Mouse (Mus musculus) intestine, embryonic 16.5 days (tissue): ENCODE data around the gene Chrd. TPM values are rescaled to one million over a fixed set of nuclear protein-coding genes. Genes with fewer than 3 reads are reported as not detected.

Experiments
- ATAC-seq: fragments of 200-750 bp; cut with Nextera tagmentation; 2 replicates; pipeline ENCODE4 v1.8.0; 2017; ENCODE audit warnings: moderate TSS enrichment, moderate library complexity
- H3K27ac ChIP-seq: fragments of 300-500 bp; sonication (generic); 2 replicates; pipeline ENCODE4 v1.5.1; 2014; ENCODE audit warnings: mild to moderate bottlenecking, low read length
- H3K27me3 ChIP-seq: fragments of 300-500 bp; sonication (generic); replicated peaks from 2 replicates; pipeline ENCODE4 v1.6.1; 2014; ENCODE audit warnings: low read length, control low read depth, mixed read lengths; ENCODE audit not compliant: control insufficient read depth, insufficient read depth
- H3K36me3 ChIP-seq: fragments of 300-500 bp; sonication (generic); 2 replicates; pipeline ENCODE4 v1.6.1; 2014; ENCODE audit warnings: low read length, control low read depth; ENCODE audit not compliant: control insufficient read depth, insufficient read depth
- H3K4me1 ChIP-seq: fragments of 300-500 bp; sonication (generic); 2 replicates; pipeline ENCODE4 v1.6.1; 2014; ENCODE audit warnings: low read length, control low read depth, mixed read lengths; ENCODE audit not compliant: control insufficient read depth, insufficient read depth
- H3K4me2 ChIP-seq: fragments of 300-500 bp; sonication (generic); 2 replicates; pipeline ENCODE4 v1.6.1; 2014; ENCODE audit warnings: low read depth, low read length, control low read depth
- H3K4me3 ChIP-seq: fragments of 300-500 bp; sonication (generic); 2 replicates; pipeline ENCODE4 v1.5.1; 2014; ENCODE audit warnings: mild to moderate bottlenecking, low read length
- H3K9ac ChIP-seq: fragments of 300-500 bp; sonication (generic); 2 replicates; pipeline ENCODE4 v1.6.1; 2014; ENCODE audit warnings: low read depth, low read length
- H3K9me3 ChIP-seq: fragments of 300-500 bp; sonication (generic); 2 replicates; pipeline ENCODE4 v1.6.1; 2016; ENCODE audit warnings: low read length, control low read depth; ENCODE audit not compliant: control insufficient read depth
- WGBS: fragments of 180-500 bp; shearing (Covaris S2); extraction: QIAGEN DNeasy Blood & Tissue Kit; methylation state at CpG from one replicate; pipeline ENCODE4 v1.1.7; 2014; 5-methylcytosine and 5-hydroxymethylcytosine counted together
- polyA plus RNA-seq: library from polyadenylated mRNA; unstranded; fragments of >200 nt; fragmentation: Nextera tagmentation; extraction: Ambion mirVana; gene quantifications from 2 replicates; pipeline ENCODE4 v1.2.1, GENCODE M21; 2015

The Chrd gene
- polyA plus RNA-seq, 1 experiment from 2014 or later: 3.0 TPM

DNA sequence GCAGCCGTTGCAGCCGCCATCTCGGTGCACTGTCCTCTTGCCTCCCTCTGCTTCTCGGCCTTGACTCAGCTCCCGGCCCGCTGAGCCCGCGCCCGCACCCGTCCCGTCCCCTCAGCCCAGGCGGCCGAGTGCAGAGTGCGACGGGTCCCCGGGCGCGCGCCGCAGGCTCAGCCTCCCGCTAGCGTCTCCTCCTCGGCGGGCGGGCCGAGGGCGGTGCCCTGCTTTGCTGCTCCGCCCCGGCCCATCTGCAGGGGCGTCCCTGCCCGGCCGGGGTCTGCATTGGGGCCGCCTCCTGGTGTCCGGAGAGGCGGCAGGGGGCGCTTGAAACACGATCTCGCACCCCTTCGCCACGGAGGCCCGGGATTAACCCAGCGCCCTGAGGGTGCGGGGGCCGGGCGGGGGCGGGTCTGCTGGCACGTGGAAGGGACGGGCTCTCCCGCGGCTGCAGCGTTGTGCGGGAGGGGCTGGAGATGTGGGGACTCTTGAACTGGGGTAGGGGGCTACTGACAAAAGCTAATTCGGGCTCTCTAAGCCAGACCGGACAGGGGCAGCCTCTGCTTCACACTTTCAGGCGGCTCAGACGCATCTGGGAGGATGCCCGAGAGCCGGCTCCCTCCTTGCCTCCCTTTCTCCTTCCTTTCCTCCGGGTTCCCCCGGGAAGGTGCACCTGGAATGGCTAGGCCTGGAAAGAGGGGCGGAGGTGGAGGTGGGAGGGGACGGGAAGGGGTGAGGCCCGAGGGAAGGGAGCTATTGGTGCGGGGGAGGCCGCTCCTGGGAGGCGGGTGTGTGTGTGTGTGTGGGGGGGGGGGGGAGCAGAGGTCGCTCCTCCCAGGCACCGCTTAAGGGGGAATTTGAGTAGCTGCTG, 16.7 kb upstream of the Chrd start:
- under 1% methylated on average over 53 of the region's 68 CpGs for WGBS
- Histone ChIP-seq H3K9me3 (no peaks in the 10 kb centered on the region), H3K9ac (peak overlapping the region; percentile 84), H3K4me3 (peak overlapping the region; percentile 74), H3K4me1 (peaks cover 20% of the 10 kb centered on the region), H3K27me3 (no peaks in the 10 kb centered on the region), H3K36me3 (peaks cover 3% of the 10 kb centered on the region; the same call in 1 of the 2 replicates), H3K4me2 (peak overlapping the region; percentile 91), H3K27ac (peak overlapping the region; percentile 99)
- ATAC-seq: peak; percentile 70

DNA sequence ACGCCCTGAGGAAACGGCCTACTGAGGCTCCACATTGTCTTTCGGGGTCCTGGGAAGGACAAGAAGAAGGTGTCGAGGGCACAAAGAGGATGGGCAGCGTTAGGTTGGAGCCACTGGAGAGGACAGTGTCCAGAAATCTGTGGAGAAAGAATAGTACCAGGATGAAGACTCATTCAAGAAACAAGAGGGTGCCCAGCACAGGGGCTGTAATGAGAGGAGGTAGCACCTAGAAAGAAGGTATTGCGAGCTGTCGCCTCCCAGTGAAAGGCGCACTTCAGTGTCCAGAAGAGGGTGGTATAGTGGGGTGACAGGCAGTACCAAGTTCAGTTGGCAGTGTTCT, 16.1 kb upstream of the Chrd start:
- no peak for ATAC-seq
- H3K9ac ChIP-seq: peak overlapping the region; percentile 84
- peaks cover 20% of the 10 kb centered on the region for H3K4me1 ChIP-seq
- 1% methylated on average over 8 of the region's 8 CpGs for WGBS
- H3K27ac ChIP-seq: peak overlapping the region; percentile 99
- H3K9me3 ChIP-seq: no peaks in the 10 kb centered on the region
- H3K27me3 ChIP-seq: no peaks in the 10 kb centered on the region
- peak overlapping the region; percentile 74 for H3K4me3 ChIP-seq
- H3K36me3 ChIP-seq: peaks cover 9% of the 10 kb centered on the region
- peak overlapping the region; percentile 91 for H3K4me2 ChIP-seq

DNA sequence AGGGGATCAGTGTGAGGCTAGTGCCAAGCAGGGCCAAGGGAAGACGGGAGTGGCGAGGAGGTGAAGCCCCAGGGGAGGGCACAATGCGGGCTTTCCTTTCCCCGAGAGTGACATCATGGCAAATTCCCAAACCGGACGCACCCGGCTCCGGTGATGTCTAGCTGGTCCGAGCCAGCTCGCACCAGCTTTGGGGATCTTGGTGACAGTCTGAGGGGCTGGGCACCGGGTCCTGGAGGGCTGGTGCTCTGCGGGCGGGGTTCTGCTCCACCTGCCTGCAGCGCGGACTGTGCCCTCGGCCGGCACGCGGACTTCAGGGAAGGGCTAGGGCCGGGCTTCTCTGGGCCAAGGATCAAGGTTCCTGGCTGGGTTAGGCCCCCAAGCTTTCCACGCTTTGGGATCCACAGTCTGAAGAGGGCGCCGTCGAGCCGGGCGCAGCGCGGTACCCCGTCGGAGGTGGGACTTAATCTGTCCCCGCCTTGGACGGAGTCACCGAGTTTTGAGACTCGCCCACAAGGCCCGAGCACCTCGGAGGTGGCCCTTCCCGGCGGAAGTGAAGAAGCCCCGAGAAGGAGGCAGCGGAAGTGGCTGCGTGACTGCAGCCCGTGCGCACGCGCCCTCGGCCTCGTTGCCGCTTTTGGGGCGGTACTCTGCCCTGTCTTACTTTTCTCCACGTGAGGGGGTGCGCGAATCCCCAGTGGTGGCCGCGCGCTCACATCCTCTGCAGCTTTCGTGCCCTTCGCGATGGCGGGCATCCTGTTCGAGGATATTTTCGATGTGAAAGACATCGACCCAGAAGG, 15.5 kb upstream of the Chrd start, which contains the start of the genes Polr2h and Clcn2:
Gene Polr2h, plus strand, starts transcription at position 485 of the 797 bp plus-strand sequence.
Gene Clcn2, minus strand, starts transcription at position 566 of the 797 bp plus-strand sequence.
- WGBS: under 1% methylated on average over 62 of the region's 62 CpGs

DNA sequence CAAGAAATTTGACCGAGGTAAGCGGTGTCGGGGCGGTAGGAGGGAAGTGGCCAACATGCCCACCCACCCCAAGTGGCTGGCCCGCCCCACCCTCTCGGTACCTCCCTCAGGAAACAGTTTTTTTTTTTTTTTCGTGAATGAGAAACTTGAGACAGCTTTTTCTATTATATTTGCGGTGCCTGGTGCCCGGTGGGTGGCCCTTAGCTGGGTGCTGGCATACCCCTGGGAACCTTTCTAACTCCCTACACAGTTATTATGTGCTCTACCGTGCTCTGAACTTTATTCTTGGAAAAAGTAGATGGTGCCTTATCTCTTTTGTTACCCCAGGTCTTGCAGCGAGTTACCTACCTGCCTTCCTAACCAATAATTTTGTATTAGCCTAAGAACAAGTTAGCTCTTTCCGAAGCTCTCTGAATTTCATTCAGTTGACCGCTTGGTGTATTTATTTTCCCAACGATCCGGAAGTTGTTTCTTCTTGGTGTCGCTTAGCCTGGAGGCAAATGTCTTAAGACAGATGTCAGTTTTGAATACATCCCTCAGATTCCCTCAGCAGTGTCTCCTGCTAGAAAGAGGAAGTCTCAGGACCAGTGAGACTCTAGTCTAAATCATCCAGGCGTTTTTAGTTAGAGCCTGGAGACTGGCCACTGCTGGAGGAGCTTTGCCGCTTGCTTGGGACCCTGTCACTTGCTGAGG, 14.8 kb upstream of the Chrd start:
- 1% methylated on average over 18 of the region's 18 CpGs for WGBS
- Histone ChIP-seq H3K27me3 (no peaks in the 10 kb centered on the region), H3K36me3 (peaks cover 8% of the 10 kb centered on the region), H3K4me3 (peak overlapping the region; percentile 74), H3K9me3 (no peaks in the 10 kb centered on the region), H3K27ac (peak overlapping the region; percentile 99), H3K4me1 (peaks cover 20% of the 10 kb centered on the region), H3K4me2 (peak overlapping the region; percentile 91), H3K9ac (peak overlapping the region; percentile 84)
- ATAC-seq: peak; percentile 26

More for the DNA sequence above, 15.5 kb upstream of the Chrd start, which contains the start of the genes Polr2h and Clcn2:
- no peaks in the 10 kb centered on the region for H3K9me3 ChIP-seq
- peaks cover 9% of the 10 kb centered on the region for H3K36me3 ChIP-seq
- peak; percentile 88 for ATAC-seq
- H3K27ac ChIP-seq: peak within 1 kb of the TSS; percentile 99
- peak within 1 kb of the TSS; percentile 74 for H3K4me3 ChIP-seq
- no peaks in the 10 kb centered on the region for H3K27me3 ChIP-seq
- H3K9ac ChIP-seq: peak within 1 kb of the TSS; percentile 84
- peaks cover 20% of the 10 kb centered on the region for H3K4me1 ChIP-seq
- H3K4me2 ChIP-seq: peak within 1 kb of the TSS; percentile 91

- Histone ChIP-seq H3K4me2 (no peak overlapping the region), H3K27ac (no peak overlapping the region), H3K9ac (no peak overlapping the region), H3K36me3 (peaks cover 6% of the 10 kb centered on the region; the same call in 1 of the 2 replicates), H3K4me1 (peaks cover 8% of the 10 kb centered on the region), H3K9me3 (no peaks in the 10 kb centered on the region), H3K4me3 (no peak overlapping the region), H3K27me3 (no peaks in the 10 kb centered on the region)
- no peak for ATAC-seq
- 78% methylated on average over 10 of the region's 10 CpGs for WGBS
Measured at GRCm38 (mm10) chr16:20721808-20722207, 11.1 kb upstream of the Chrd start.

DNA sequence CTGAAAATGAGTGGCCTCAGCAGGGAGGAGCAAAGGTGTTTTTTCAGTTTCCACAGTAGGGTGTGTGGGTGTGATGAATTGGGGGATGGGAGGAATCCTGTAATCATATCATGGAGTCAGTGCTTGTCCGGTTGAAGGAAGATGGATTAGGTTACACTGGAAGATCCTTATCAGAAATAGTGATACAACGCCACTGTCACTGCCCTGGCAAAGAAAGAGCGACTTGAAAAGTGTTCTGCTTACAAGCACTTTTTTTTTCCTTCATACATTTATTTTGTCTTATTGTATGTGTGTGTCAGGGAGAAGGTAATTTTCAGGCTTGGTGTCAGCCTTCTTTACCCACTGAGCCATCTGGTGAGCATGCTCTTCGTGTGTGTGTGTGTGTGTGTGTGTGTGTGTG, 10.2 kb upstream of the Chrd start:
- Histone ChIP-seq H3K36me3 (peaks cover 6% of the 10 kb centered on the region; the same call in 1 of the 2 replicates), H3K27ac (no peak overlapping the region), H3K4me3 (no peak overlapping the region), H3K27me3 (no peaks in the 10 kb centered on the region), H3K4me2 (no peak overlapping the region), H3K9me3 (no peaks in the 10 kb centered on the region), H3K9ac (no peak overlapping the region), H3K4me1 (peaks cover 8% of the 10 kb centered on the region)
- no peak for ATAC-seq
- 61% methylated on average over 4 of the region's 4 CpGs for WGBS

DNA sequence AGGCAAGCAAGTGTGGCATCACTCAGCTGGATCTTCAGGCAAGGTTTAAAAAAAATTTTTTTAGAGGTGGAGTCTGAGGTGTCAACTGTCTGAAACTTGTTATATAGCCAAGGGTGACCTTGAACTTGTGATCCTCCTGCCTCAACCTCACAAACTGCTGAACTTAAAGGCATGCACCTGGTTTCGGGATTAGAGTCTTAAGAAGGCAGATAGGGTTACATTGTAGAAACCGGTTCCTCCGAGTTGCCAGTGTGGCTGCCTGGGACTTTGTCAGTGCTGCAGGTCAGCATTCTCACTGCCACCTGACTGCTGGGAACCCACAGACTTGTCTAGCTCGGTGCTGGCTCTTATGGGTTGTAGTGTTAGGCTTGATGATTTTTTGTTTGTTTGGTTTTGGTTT, 9.7 kb upstream of the Chrd start:
- Histone ChIP-seq H3K36me3 (peaks cover 6% of the 10 kb centered on the region; the same call in 1 of the 2 replicates), H3K9ac (no peak overlapping the region), H3K4me1 (peaks cover 8% of the 10 kb centered on the region), H3K9me3 (no peaks in the 10 kb centered on the region), H3K27ac (no peak overlapping the region), H3K4me3 (no peak overlapping the region), H3K27me3 (no peaks in the 10 kb centered on the region), H3K4me2 (no peak overlapping the region)
- 44% methylated on average over 4 of the region's 4 CpGs for WGBS
- no peak for ATAC-seq

GRCm38 (mm10) chr16:20724338-20724748, 8.6 kb upstream of the Chrd start:
- H3K4me1 ChIP-seq: peaks cover 3% of the 10 kb centered on the region; the same call in 1 of the 2 replicates
- WGBS: 32% methylated on average over 5 of the region's 5 CpGs
- no peak overlapping the region for H3K4me2 ChIP-seq
- H3K27ac ChIP-seq: no peak overlapping the region
- H3K27me3 ChIP-seq: no peaks in the 10 kb centered on the region
- peaks cover 6% of the 10 kb centered on the region; the same call in 1 of the 2 replicates for H3K36me3 ChIP-seq
- H3K9me3 ChIP-seq: no peaks in the 10 kb centered on the region
- H3K4me3 ChIP-seq: no peak overlapping the region
- peak; percentile 82 for ATAC-seq
- no peak overlapping the region for H3K9ac ChIP-seq
